Mouse (Mus musculus): ENCODE results near the gene Cul9.

Gene Cul9

GRCm38 (mm10) chr17:46552841-46553423 is 6.7 kb upstream of the Cul9 start:
- DNase-seq = peak; percentile 71

- DNase-seq = no peak
Measured at GRCm38 (mm10) chr17:46552151-46552550, 6.0 kb upstream of the Cul9 start.

- no peak for DNase-seq
Measured at GRCm38 (mm10) chr17:46551369-46551768, 5.2 kb upstream of the Cul9 start.

GRCm38 (mm10) chr17:46550904-46551303 is 4.7 kb upstream of the Cul9 start:
- no peak for DNase-seq

- DNase-seq = no peak
Measured at GRCm38 (mm10) chr17:46549642-46550041, 3.5 kb upstream of the Cul9 start.

GRCm38 (mm10) chr17:46549193-46549592 is 3.0 kb upstream of the Cul9 start:
- DNase-seq = peak; percentile 61

GRCm38 (mm10) chr17:46548741-46549140 is 2.6 kb upstream of the Cul9 start:
- DNase-seq = no peak

- DNase-seq = no peak
Measured at GRCm38 (mm10) chr17:46547923-46548322, 1.7 kb upstream of the Cul9 start.

GRCm38 (mm10) chr17:46546995-46547394 is 807 bp upstream of the Cul9 start:
- DNase-seq = no peak

GRCm38 (mm10) chr17:46546591-46546990 is 403 bp upstream of the Cul9 start:
- DNase-seq = no peak

GRCm38 (mm10) chr17:46543661-46544060 is 2.5 kb downstream of the Cul9 start:
- no peak for DNase-seq

- peak; percentile 84 for DNase-seq
Measured at GRCm38 (mm10) chr17:46525579-46526307, 20.4 kb downstream of the Cul9 start.

GRCm38 (mm10) chr17:46525065-46525464 is 21.1 kb downstream of the Cul9 start:
- DNase-seq = no peak

- no peak for DNase-seq
Measured at GRCm38 (mm10) chr17:46521963-46522668, 24.1 kb downstream of the Cul9 start.

- no peak for DNase-seq
Measured at GRCm38 (mm10) chr17:46521174-46521573, 25.0 kb downstream of the Cul9 start.

GRCm38 (mm10) chr17:46520385-46520979 is 25.7 kb downstream of the Cul9 start:
- no peak for DNase-seq

GRCm38 (mm10) chr17:46519971-46520370 is 26.2 kb downstream of the Cul9 start:
- DNase-seq = no peak

- DNase-seq = no peak
Measured at GRCm38 (mm10) chr17:46513329-46513728, 32.9 kb downstream of the Cul9 start.

GRCm38 (mm10) chr17:46511059-46511710 is 35.0 kb downstream of the Cul9 start:
- no peak for DNase-seq

GRCm38 (mm10) chr17:46505617-46506016 is 40.6 kb downstream of the Cul9 start:
- DNase-seq = no peak

- no peak for DNase-seq
Measured at GRCm38 (mm10) chr17:46503847-46504638, 42.1 kb downstream of the Cul9 start.

- no peak for DNase-seq
Measured at GRCm38 (mm10) chr17:46502775-46503174, 43.4 kb downstream of the Cul9 start.
